Mouse (Mus musculus): ENCODE results near the gene Igdcc4.
A peak's percentile ranks its signal among the peaks of the same experiment; 100 is the strongest.

The Igdcc4 gene

GRCm38 (mm10) chr9:65111698-65112097, 10.4 kb downstream of the Igdcc4 start:
- no peak for DNase-seq (ENCODE audit: low spot score)

- no peak for DNase-seq (ENCODE audit: low spot score)
Observed at GRCm38 (mm10) chr9:65113694-65114093, 12.4 kb downstream of the Igdcc4 start.

- DNase-seq (ENCODE audit: low spot score): no peak
Observed at GRCm38 (mm10) chr9:65115891-65116290, 14.6 kb downstream of the Igdcc4 start.

- DNase-seq (ENCODE audit: low spot score): no peak
Observed at GRCm38 (mm10) chr9:65117516-65117915, 16.2 kb downstream of the Igdcc4 start.

GRCm38 (mm10) chr9:65120935-65121334, 19.6 kb downstream of the Igdcc4 start:
- peak; percentile 67 for DNase-seq (ENCODE audit: low spot score)

- DNase-seq (ENCODE audit: low spot score): no peak
Observed at GRCm38 (mm10) chr9:65122545-65122944, 21.3 kb downstream of the Igdcc4 start.

- no peak for DNase-seq (ENCODE audit: low spot score)
Observed at GRCm38 (mm10) chr9:65123552-65124168, 22.4 kb downstream of the Igdcc4 start.

GRCm38 (mm10) chr9:65128123-65128815, 27.0 kb downstream of the Igdcc4 start:
- DNase-seq (ENCODE audit: low spot score): no peak

GRCm38 (mm10) chr9:65131717-65132116, 30.4 kb downstream of the Igdcc4 start:
- DNase-seq (ENCODE audit: low spot score): no peak

- no peak for DNase-seq (ENCODE audit: low spot score)
Observed at GRCm38 (mm10) chr9:65133739-65134138, 32.5 kb downstream of the Igdcc4 start.

GRCm38 (mm10) chr9:65135126-65135525, 33.8 kb downstream of the Igdcc4 start:
- DNase-seq (ENCODE audit: low spot score): no peak

- DNase-seq (ENCODE audit: low spot score): no peak
Observed at GRCm38 (mm10) chr9:65140491-65140890, 39.2 kb downstream of the Igdcc4 start.

- no peak for DNase-seq (ENCODE audit: low spot score)
Observed at GRCm38 (mm10) chr9:65140936-65141305, 39.6 kb downstream of the Igdcc4 start, which contains the start of gene Igdcc3. Gene Igdcc3 (plus strand): TSS chr9:65141189.

GRCm38 (mm10) chr9:65141306-65141975, 40.2 kb downstream of the Igdcc4 start:
- DNase-seq (ENCODE audit: low spot score): no peak

GRCm38 (mm10) chr9:65141976-65142318, 40.7 kb downstream of the Igdcc4 start:
- no peak for DNase-seq (ENCODE audit: low spot score)

- no peak for DNase-seq (ENCODE audit: low spot score)
Observed at GRCm38 (mm10) chr9:65142399-65142798, 41.1 kb downstream of the Igdcc4 start.

- DNase-seq (ENCODE audit: low spot score): no peak
Observed at GRCm38 (mm10) chr9:65146001-65146400, 44.7 kb downstream of the Igdcc4 start.

- no peak for DNase-seq (ENCODE audit: low spot score)
Observed at GRCm38 (mm10) chr9:65148507-65148906, 47.2 kb downstream of the Igdcc4 start.

- DNase-seq (ENCODE audit: low spot score): no peak
Observed at GRCm38 (mm10) chr9:65152711-65153330, 51.5 kb downstream of the Igdcc4 start.

- DNase-seq (ENCODE audit: low spot score): no peak
Observed at GRCm38 (mm10) chr9:65153331-65153711, 52.0 kb downstream of the Igdcc4 start.

- peak; percentile 37 for DNase-seq (ENCODE audit: low spot score)
Observed at GRCm38 (mm10) chr9:65154692-65155455, 53.6 kb downstream of the Igdcc4 start.

GRCm38 (mm10) chr9:65156604-65157003, 55.3 kb downstream of the Igdcc4 start:
- DNase-seq (ENCODE audit: low spot score): no peak
